Mouse (Mus musculus) Patski (cell line): ENCODE data around the gene Trappc2l. TPM values are rescaled to one million over a fixed set of nuclear protein-coding genes. Genes with fewer than 3 reads are reported as not detected.
A peak's percentile ranks its signal among the peaks of the same experiment; 100 is the strongest.

Source experiments
- ATAC-seq: fragments of 100-300 bp; one replicate; pipeline ENCODE4 v1.8.0; 2021
- CTCF ChIA-PET: fragments of 350-600 bp; sonication (Branson Sonifier 250); formaldehyde crosslinking; loops from one replicate; lab custom pipeline; 2022; ENCODE audit warnings: inconsistent platforms; lab: Charles Lee
- POLR2A ChIA-PET: fragments of 350-600 bp; sonication (Branson Sonifier 250); formaldehyde crosslinking; loops from one replicate; lab custom pipeline; 2022; ENCODE audit warnings: antibody characterized with exemption, inconsistent platforms; lab: Charles Lee
- DNase-seq: peaks from one replicate; pipeline ENCODE4 v3.0.0-alpha.2; 2011; ENCODE audit warnings: low read depth, low spot score
- H3K27me3 ChIP-seq: fragments of 371-371 bp; one replicate; pipeline ENCODE4 v1.5.1; 2021
- CTCF ChIP-seq: fragments of 100-300 bp; IDR thresholded peaks from one replicate; pipeline ENCODE4 v1.5.1; 2021
- in situ Hi-C: fragments of 300-500 bp; cut with MboI; formaldehyde crosslinking; loops from 3 replicates; pipeline ENCODE4 v1.11.1; 2018; ENCODE audit warnings: low pct_unique_long_range_greater_than_20kb, mixed read lengths
- polyA plus RNA-seq: library from polyadenylated mRNA; unstranded; gene quantifications from one replicate; pipeline ENCODE4 v1.2.3, GENCODE M21; 2021

The Trappc2l gene
- polyA plus RNA-seq, 1 experiment from 2014 or later: 99.5 TPM

GRCm38 (mm10) chr8:122579196-122579595 is 32.2 kb upstream of the Trappc2l start:
- DNase-seq: no peak
- in situ Hi-C loops: no loop called here
- no peak for ATAC-seq
- ChIA-PET CTCF (no interaction called here), POLR2A (interaction anchor here (1.3 to 5.6 kb wide), 3 partner anchors 25 to 31 kb away, joined by 3 to 26 read pairs (median 3); partner anchors contain the start of genes Galns and Trappc2l)
- no peaks in the 10 kb centered on the region for H3K27me3 ChIP-seq
- TF ChIP-seq CTCF: no peak

GRCm38 (mm10) chr8:122580926-122581325 is 30.5 kb upstream of the Trappc2l start:
- DNase-seq (no peak), ATAC-seq (no peak)
- CTCF ChIA-PET: interaction anchor here (1.4 kb wide), 1 partner anchor 29 kb away, joined by 3 read pairs; no protein-coding TSS in a partner anchor
- no peaks in the 10 kb centered on the region for H3K27me3 ChIP-seq
- no peak for TF ChIP-seq CTCF
- in situ Hi-C loops: no loop called here
- POLR2A ChIA-PET: interaction anchor here (0.9 to 1.3 kb wide), 3 partner anchors 14 to 24 kb away, joined by 3 read pairs; no protein-coding TSS in a partner anchor

GRCm38 (mm10) chr8:122584981-122585380 is 26.5 kb upstream of the Trappc2l start:
- no peak for TF ChIP-seq CTCF
- DNase-seq: no peak
- in situ Hi-C loops: no loop called here
- H3K27me3 ChIP-seq: no peaks in the 10 kb centered on the region
- CTCF ChIA-PET: interaction anchor here (0.9 to 1.5 kb wide), 3 partner anchors 9 to 23 kb away, joined by 3 to 7 read pairs (median 4); no protein-coding TSS in a partner anchor
- ATAC-seq: no peak
- POLR2A ChIA-PET: interaction anchor here (0.8 kb wide), 1 partner anchor 10 kb away, joined by 3 read pairs; no protein-coding TSS in a partner anchor

- no peak for TF ChIP-seq CTCF
- in situ Hi-C loops: no loop called here
- ATAC-seq: peak; percentile 24
- no peak for DNase-seq
- CTCF ChIA-PET: interaction anchor here (0.9 to 1.5 kb wide), 2 partner anchors 15 to 22 kb away, joined by 3 to 7 read pairs; no protein-coding TSS in a partner anchor
- POLR2A ChIA-PET: no interaction called here
- no peaks in the 10 kb centered on the region for H3K27me3 ChIP-seq
These were observed 26.0 kb upstream of the Trappc2l start for GRCm38 (mm10) chr8:122585411-122585891.

GRCm38 (mm10) chr8:122586171-122586570 is 25.3 kb upstream of the Trappc2l start:
- no peaks in the 10 kb centered on the region for H3K27me3 ChIP-seq
- in situ Hi-C loops: no loop called here
- POLR2A ChIA-PET: no interaction called here
- CTCF ChIA-PET: interaction anchor here (1.5 kb wide), 1 partner anchor 15 kb away, joined by 7 read pairs; no protein-coding TSS in a partner anchor
- ATAC-seq: no peak
- no peak for DNase-seq
- no peak for TF ChIP-seq CTCF

GRCm38 (mm10) chr8:122586749-122587148 is 24.7 kb upstream of the Trappc2l start:
- H3K27me3 ChIP-seq: no peaks in the 10 kb centered on the region
- ChIA-PET POLR2A (interaction anchor here (0.7 kb wide), 1 partner anchor 10 kb away, joined by 3 read pairs; the partner anchor contains the start of gene Aprt), CTCF (no interaction called here)
- TF ChIP-seq CTCF: no peak
- ATAC-seq: no peak
- no peak for DNase-seq
- in situ Hi-C loops: no loop called here

- in situ Hi-C loops: no loop called here
- ATAC-seq (no peak), DNase-seq (no peak)
- ChIA-PET POLR2A (interaction anchor here (1.6 kb wide), 1 partner anchor 10 kb away, joined by 3 read pairs; no protein-coding TSS in a partner anchor), CTCF (interaction anchor here (1.4 kb wide), 1 partner anchor 11 kb away, joined by 3 read pairs; no protein-coding TSS in a partner anchor)
- no peak for TF ChIP-seq CTCF
- H3K27me3 ChIP-seq: no peaks in the 10 kb centered on the region
These were observed 18.2 kb upstream of the Trappc2l start for GRCm38 (mm10) chr8:122593240-122593639.

GRCm38 (mm10) chr8:122593783-122594507 is 17.5 kb upstream of the Trappc2l start:
- CTCF ChIA-PET: interaction anchor here (1.0 to 1.4 kb wide), 2 partner anchors 9 to 10 kb away, joined by 3 to 4 read pairs; no protein-coding TSS in a partner anchor
- POLR2A ChIA-PET: interaction anchor here (1.6 kb wide), 1 partner anchor 10 kb away, joined by 3 read pairs; no protein-coding TSS in a partner anchor
- H3K27me3 ChIP-seq: no peaks in the 10 kb centered on the region
- DNase-seq (no peak), ATAC-seq (no peak)
- in situ Hi-C loops: no loop called here
- TF ChIP-seq CTCF: no peak

- TF ChIP-seq CTCF: no peak
- ChIA-PET POLR2A (interaction anchor here (1.2 kb wide), 1 partner anchor 20 kb away, joined by 3 read pairs; no protein-coding TSS in a partner anchor), CTCF (no interaction called here)
- DNase-seq (no peak), ATAC-seq (no peak)
- in situ Hi-C loops: no loop called here
- H3K27me3 ChIP-seq: no peaks in the 10 kb centered on the region
These were observed 15.4 kb upstream of the Trappc2l start for GRCm38 (mm10) chr8:122596031-122596430.

- in situ Hi-C loops: no loop called here
- no peaks in the 10 kb centered on the region for H3K27me3 ChIP-seq
- POLR2A ChIA-PET: no interaction called here
- CTCF ChIA-PET: interaction anchor here (1.8 kb wide), 1 partner anchor 15 kb away, joined by 7 read pairs; no protein-coding TSS in a partner anchor
- no peak for TF ChIP-seq CTCF
- ATAC-seq (no peak), DNase-seq (no peak)
These were observed 10.8 kb upstream of the Trappc2l start for GRCm38 (mm10) chr8:122600666-122601065.
